Mouse (Mus musculus) liver, embryonic 16.5 days (tissue): ENCODE measurements around the gene Cst3. TPM values are rescaled to one million over a fixed set of nuclear protein-coding genes. Genes with fewer than 3 reads are reported as not detected.

ENCODE experiments used
- ATAC-seq: fragments of 200-750 bp; cut with Nextera tagmentation; 2 replicates; pipeline ENCODE4 v1.8.0; 2017; ENCODE audit warnings: low read depth, mild to moderate bottlenecking, moderate number of reproducible peaks, moderate library complexity
- H3K27ac ChIP-seq: fragments of 300-500 bp; sonication (generic); 2 replicates; pipeline ENCODE4 v1.5.1; 2014; ENCODE audit warnings: mild to moderate bottlenecking, low read length
- H3K27me3 ChIP-seq: fragments of 300-500 bp; sonication (generic); 2 replicates; pipeline ENCODE4 v1.6.1; 2014; ENCODE audit warnings: low read depth, low read length, mixed read lengths; ENCODE audit not compliant: control insufficient read depth, insufficient read depth
- H3K36me3 ChIP-seq: fragments of 300-500 bp; sonication (generic); 2 replicates; pipeline ENCODE4 v1.6.1; 2014; ENCODE audit warnings: mild to moderate bottlenecking; ENCODE audit not compliant: control insufficient read depth, insufficient read depth
- H3K4me1 ChIP-seq: fragments of 300-500 bp; sonication (generic); 2 replicates; pipeline ENCODE4 v1.6.1; 2014; ENCODE audit warnings: low read depth, low read length, mixed read lengths; ENCODE audit not compliant: control insufficient read depth
- H3K4me2 ChIP-seq: fragments of 300-500 bp; sonication (generic); 2 replicates; pipeline ENCODE4 v1.6.1; 2014; ENCODE audit warnings: low read depth, low read length, mixed read lengths
- H3K4me3 ChIP-seq: fragments of 300-500 bp; sonication (generic); 2 replicates; pipeline ENCODE4 v1.5.1; 2014; ENCODE audit warnings: low read depth, mild to moderate bottlenecking, low read length
- H3K9ac ChIP-seq: fragments of 300-500 bp; sonication (generic); 2 replicates; pipeline ENCODE4 v1.6.1; 2014; ENCODE audit warnings: low read depth, low read length
- H3K9me3 ChIP-seq: fragments of 300-500 bp; sonication (generic); replicated peaks from 2 replicates; pipeline ENCODE4 v1.6.1; 2016; ENCODE audit warnings: low read length; ENCODE audit not compliant: control insufficient read depth
- WGBS: fragments of 180-500 bp; shearing (Covaris S2); extraction: QIAGEN DNeasy Blood & Tissue Kit; methylation state at CpG from one replicate; pipeline ENCODE4 v1.1.7; 2014; ENCODE audit not compliant: insufficient replicate concordance; 5-methylcytosine and 5-hydroxymethylcytosine counted together
- polyA plus RNA-seq: library from polyadenylated mRNA; unstranded; fragments of >200 nt; fragmentation: Nextera tagmentation; extraction: Ambion mirVana; gene quantifications from 2 replicates; pipeline ENCODE4 v1.2.1, GENCODE M21; 2015

The Cst3 gene
- polyA plus RNA-seq, 1 experiment from 2014 or later: 183 TPM

DNA sequence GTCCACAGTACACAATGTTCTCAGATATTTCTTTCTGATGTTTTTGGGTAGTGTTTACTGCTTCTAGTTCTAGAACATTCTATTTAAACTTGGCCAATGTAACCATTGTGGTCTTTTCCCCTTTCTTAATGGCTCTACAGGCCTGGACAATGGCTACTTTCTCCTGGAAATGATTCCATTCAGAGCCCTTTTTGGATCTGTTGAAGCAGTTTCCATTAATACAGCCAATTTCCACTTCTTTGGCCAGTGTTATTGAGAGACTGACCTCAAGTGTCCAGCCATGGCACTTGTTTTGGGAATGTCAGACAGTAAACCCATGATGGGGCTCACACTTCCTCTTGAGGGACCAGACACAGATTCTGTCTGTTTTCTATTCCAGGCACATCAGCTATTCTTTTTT is 13.8 kb downstream of the Cst3 start:
- Histone ChIP-seq H3K4me1 (no peaks in the 10 kb centered on the region), H3K4me3 (no peak overlapping the region), H3K27me3 (no peaks in the 10 kb centered on the region), H3K9me3 (no peaks in the 10 kb centered on the region), H3K27ac (no peak overlapping the region), H3K9ac (no peak overlapping the region), H3K4me2 (no peak overlapping the region), H3K36me3 (no peaks in the 10 kb centered on the region)
- ATAC-seq: no peak

- no peaks in the 10 kb centered on the region for H3K36me3 ChIP-seq
- H3K27me3 ChIP-seq: no peaks in the 10 kb centered on the region
- H3K4me2 ChIP-seq: no peak overlapping the region
- H3K27ac ChIP-seq: no peak overlapping the region
- H3K9ac ChIP-seq: no peak overlapping the region
- H3K9me3 ChIP-seq: no peaks in the 10 kb centered on the region
- WGBS: 69% methylated on average over 4 of the region's 4 CpGs
- no peak overlapping the region for H3K4me3 ChIP-seq
- no peak for ATAC-seq
- H3K4me1 ChIP-seq: no peaks in the 10 kb centered on the region
Measured at GRCm38 (mm10) chr2:148860993-148861392, 14.5 kb downstream of the Cst3 start.

DNA sequence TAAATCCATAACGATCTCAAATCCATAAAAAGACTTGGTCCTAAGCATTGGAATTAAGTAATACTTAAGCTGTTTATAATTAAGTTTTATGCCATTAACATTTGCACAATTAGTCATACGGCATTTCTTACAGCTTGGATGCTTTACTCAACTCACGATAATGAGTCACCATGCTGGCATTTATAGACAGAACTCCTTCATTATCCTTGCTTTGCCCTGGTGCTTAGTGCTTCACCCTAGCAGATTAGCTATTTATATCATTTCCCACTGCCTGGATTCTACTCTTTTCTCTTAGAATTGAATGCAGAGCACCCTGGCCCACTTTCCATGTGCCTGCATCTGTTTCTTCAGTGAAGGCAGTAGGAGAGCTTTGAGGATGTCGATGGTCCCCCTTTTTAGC is 18.0 kb downstream of the Cst3 start:
- ATAC-seq: no peak
- no peak overlapping the region for H3K9ac ChIP-seq
- no peaks in the 10 kb centered on the region for H3K27me3 ChIP-seq
- H3K4me2 ChIP-seq: no peak overlapping the region
- no peaks in the 10 kb centered on the region for H3K9me3 ChIP-seq
- 62% methylated on average over 4 of the region's 4 CpGs for WGBS
- no peak overlapping the region for H3K4me3 ChIP-seq
- H3K4me1 ChIP-seq: no peaks in the 10 kb centered on the region
- no peaks in the 10 kb centered on the region for H3K36me3 ChIP-seq
- H3K27ac ChIP-seq: no peak overlapping the region

DNA sequence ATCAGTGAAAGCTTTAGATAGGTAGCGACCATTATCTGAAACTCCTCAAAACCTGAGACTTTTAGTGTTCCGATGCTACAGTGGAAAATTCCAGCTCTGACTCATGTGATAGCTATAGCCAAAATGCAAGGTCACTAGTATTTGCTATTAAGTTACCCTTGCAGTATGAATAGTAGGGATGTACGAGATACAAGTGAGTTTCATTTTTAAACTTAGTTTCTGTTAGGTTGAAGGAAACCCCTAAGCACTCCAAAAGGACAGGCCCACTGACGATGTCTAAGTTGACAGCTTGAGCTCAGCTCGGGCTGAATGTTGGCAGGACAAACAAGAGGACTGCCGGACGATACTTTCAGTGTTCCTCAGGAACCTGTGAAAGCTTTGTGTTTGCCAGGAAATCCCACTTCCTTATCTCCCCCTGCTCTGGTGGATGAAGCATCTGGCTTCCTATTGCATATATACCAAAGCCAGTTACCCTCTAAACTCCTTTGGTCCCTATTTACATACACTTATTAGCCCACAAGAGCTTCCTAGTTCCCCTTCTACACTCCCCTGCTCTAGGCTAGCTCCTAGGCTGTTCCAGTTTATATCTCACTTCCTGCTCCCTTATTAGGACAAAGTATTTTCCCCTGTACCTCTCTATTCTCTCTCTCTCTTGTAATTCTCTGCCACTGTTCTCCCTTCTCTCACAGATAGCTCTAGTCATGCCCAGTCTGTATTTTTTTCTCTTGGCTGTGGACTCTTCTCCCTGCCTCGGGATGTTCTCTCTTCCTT is 18.7 kb downstream of the Cst3 start:
- Histone ChIP-seq H3K27ac (no peak overlapping the region), H3K4me2 (no peak overlapping the region)
- WGBS: 25% methylated on average over 8 of the region's 8 CpGs

DNA sequence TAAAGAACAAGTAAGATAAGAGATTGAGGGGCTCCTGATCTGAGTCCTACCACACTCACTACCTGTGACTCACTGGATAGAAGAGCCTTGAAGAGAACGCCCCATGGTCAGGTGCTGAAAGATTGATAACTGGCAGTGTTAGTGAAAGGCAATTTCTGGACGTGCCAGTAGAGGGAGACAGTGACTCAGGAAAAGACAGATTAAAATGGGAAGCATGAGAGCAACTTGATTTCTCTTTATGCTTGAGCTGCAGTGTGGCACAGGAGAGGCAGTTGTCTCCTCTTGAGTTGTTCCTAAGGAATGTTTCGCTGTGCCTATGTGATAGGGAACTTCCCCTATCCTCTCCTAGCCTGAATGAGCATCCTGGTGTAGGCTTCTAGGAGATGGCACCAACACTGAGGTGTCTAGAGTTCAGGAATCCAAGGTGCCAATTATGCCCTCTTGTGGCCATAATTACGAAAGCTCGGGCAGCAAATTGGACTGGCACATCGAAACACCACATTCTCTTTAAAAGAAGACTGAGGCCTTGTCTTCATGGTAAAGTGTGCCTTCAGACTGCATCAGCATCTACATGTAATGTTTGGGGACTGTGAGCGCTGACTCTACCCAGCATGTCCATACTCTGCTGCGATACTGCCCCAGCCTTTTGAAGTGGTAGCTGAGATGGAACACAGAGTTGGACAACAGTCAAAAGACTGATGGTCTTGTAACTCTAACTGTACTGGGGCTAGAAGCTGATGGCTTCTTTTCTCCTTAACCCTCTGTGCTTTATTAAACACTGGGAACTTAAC is 24.2 kb downstream of the Cst3 start:
- peak; percentile 45; the same call in 1 of the 2 replicates for ATAC-seq
- 33% methylated on average over 8 of the region's 8 CpGs for WGBS
- H3K4me2 ChIP-seq: no peak overlapping the region

More for the DNA sequence above, 18.7 kb downstream of the Cst3 start:
- H3K36me3 ChIP-seq: no peaks in the 10 kb centered on the region
- no peaks in the 10 kb centered on the region for H3K9me3 ChIP-seq
- no peak overlapping the region for H3K4me3 ChIP-seq
- H3K4me1 ChIP-seq: no peaks in the 10 kb centered on the region
- H3K9ac ChIP-seq: no peak overlapping the region
- peak; percentile 7; the same call in 1 of the 2 replicates for ATAC-seq
- no peaks in the 10 kb centered on the region for H3K27me3 ChIP-seq

DNA sequence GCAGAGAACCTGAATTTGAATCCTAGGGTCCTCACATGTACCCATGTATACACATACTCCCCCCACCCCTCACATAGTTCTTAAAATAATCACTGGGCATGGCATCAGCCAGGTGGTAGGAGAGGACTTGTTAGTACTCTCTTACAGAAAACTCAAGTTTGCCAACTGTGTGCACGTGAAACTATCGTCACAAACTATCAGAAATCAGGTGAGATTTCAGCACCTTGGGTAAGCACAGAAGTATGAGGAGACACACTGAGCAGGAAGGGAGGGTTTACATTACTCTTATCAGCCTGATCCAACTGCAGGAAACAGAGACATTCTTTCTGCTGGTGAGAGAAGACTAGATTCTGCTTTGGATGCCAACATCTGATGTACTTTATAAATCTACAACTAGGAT is 36.3 kb downstream of the Cst3 start:
- no peaks in the 10 kb centered on the region for H3K9me3 ChIP-seq
- no peak overlapping the region for H3K27ac ChIP-seq
- no peak for ATAC-seq
- no peaks in the 10 kb centered on the region for H3K27me3 ChIP-seq
- H3K9ac ChIP-seq: no peak overlapping the region
- H3K4me3 ChIP-seq: no peak overlapping the region
- WGBS: 39% methylated on average over 2 of the region's 2 CpGs
- H3K4me1 ChIP-seq: no peaks in the 10 kb centered on the region
- H3K4me2 ChIP-seq: no peak overlapping the region
- no peaks in the 10 kb centered on the region for H3K36me3 ChIP-seq

More for the DNA sequence above, 24.2 kb downstream of the Cst3 start:
- H3K36me3 ChIP-seq: no peaks in the 10 kb centered on the region
- no peaks in the 10 kb centered on the region for H3K4me1 ChIP-seq
- no peaks in the 10 kb centered on the region for H3K9me3 ChIP-seq
- H3K4me3 ChIP-seq: no peak overlapping the region
- no peak overlapping the region for H3K27ac ChIP-seq
- no peak overlapping the region for H3K9ac ChIP-seq
- H3K27me3 ChIP-seq: no peaks in the 10 kb centered on the region

GRCm38 (mm10) chr2:148838075-148838777 is 37.3 kb downstream of the Cst3 start:
- no peaks in the 10 kb centered on the region for H3K27me3 ChIP-seq
- no peaks in the 10 kb centered on the region for H3K36me3 ChIP-seq
- H3K9me3 ChIP-seq: no peaks in the 10 kb centered on the region
- no peak overlapping the region for H3K4me3 ChIP-seq
- H3K4me1 ChIP-seq: no peaks in the 10 kb centered on the region
- no peak for ATAC-seq
- 65% methylated on average over 5 of the region's 5 CpGs for WGBS
- no peak overlapping the region for H3K9ac ChIP-seq
- no peak overlapping the region for H3K27ac ChIP-seq
- H3K4me2 ChIP-seq: no peak overlapping the region

DNA sequence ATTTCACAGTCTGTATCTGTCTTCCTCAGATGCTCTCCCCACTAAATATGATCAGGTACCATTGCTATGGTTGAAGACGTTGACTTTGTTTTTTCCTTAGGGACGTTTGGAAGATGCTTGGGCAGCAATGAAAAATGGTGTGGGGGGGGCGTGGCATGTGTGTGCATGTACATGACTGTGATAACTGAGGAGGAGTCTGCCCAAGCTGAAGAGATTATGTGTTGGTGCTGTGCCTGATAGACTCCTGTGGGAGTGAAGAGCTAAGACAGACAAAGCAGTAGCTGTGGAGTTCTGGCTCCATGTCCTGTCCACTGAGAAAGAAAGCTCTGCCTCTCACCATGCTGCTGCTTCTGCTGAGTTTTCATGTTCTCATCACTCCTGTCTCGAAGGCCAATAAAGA is 40.6 kb downstream of the Cst3 start, which contains the start of gene Cst9:
Cst9 (plus strand) TSS at position 236 of the 400 bp plus-strand sequence.
- no peak for ATAC-seq
- WGBS: 41% methylated on average over 4 of the region's 4 CpGs

More for the DNA sequence above, 40.6 kb downstream of the Cst3 start, which contains the start of gene Cst9:
- H3K4me3 ChIP-seq: no peak within 1 kb of the TSS
- no peaks in the 10 kb centered on the region for H3K27me3 ChIP-seq
- H3K9ac ChIP-seq: no peak within 1 kb of the TSS
- no peak within 1 kb of the TSS for H3K4me2 ChIP-seq
- H3K4me1 ChIP-seq: no peaks in the 10 kb centered on the region
- no peaks in the 10 kb centered on the region for H3K36me3 ChIP-seq
- no peak within 1 kb of the TSS for H3K27ac ChIP-seq
- H3K9me3 ChIP-seq: no peaks in the 10 kb centered on the region
